ENCODE assay signal across 29 mouse cellular contexts in genomic region chr11:35152875-35153274, GRCm38 (mm10). TPM values are rescaled to one million over a fixed set of nuclear protein-coding genes. Genes with fewer than 3 reads are reported as not detected.
A peak's percentile ranks its signal among the peaks of the same experiment; 100 is the strongest.
DNase-seq lines count a peak whose midpoint lies in the region; ATAC-seq and TF ChIP-seq lines count a peak whose summit lies in the region.
"Had no signal": no experiment of that assay in that cellular context is flagged by ENCODE, and none has a peak within 500 bp of the region (broad histone marks: within the 10 kb centered on the region; RNA-seq: fewer than 3 reads in every experiment).

No protein-coding gene starts in this region.

- peak; percentile 13 to 55 for DNase-seq in adrenal gland, adult (ENCODE audit: inconsistent age in 2 of 2, low spot score in 1 of 2)
- no peak for DNase-seq in adrenal gland, adult 8-10 months
- no peak for DNase-seq in heart, embryonic 10.5 days (ENCODE audit: low spot score)
- no peak for DNase-seq in heart, postnatal 25 days (ENCODE audit: low spot score)
- DNase-seq in kidney, postnatal 0 days (ENCODE audit: low spot score): peak; percentile 13
- DNase-seq in cerebellum, adult 9-11 months: no peak
- no peak for DNase-seq in right cerebral cortex, postnatal 36 days (ENCODE audit: low spot score in 2 of 2)
- DNase-seq: cerebellum, adult 2 months; cerebellum, postnatal 36 days; embryo, embryonic 11 days; heart, postnatal 14 days; layer of hippocampus, adult 9-11 months; left cerebral cortex, postnatal 4 days; lung, embryonic 14.5 days; right cerebral cortex, postnatal 14 days; thymus, postnatal 36 days had no signal

- no peaks in the 10 kb centered on the region for H3K9me3 ChIP-seq in heart, embryonic 10.5 days
- H3K9me3 ChIP-seq in embryonic facial prominence, embryonic 15.5 days (replicated peaks): no peaks in the 10 kb centered on the region
- no peaks in the 10 kb centered on the region for H3K9me3 ChIP-seq in kidney, postnatal 0 days (replicated peaks; ENCODE audit: low read length)
- H3K9me3 ChIP-seq: forebrain, embryonic 13.5 days; hindbrain, embryonic 12.5 days; limb, embryonic 15.5 days; midbrain, embryonic 13.5 days; neural tube, embryonic 12.5 days had no signal

- H3K27me3 ChIP-seq in heart, embryonic 10.5 days (ENCODE audit: insufficient read depth, poor library complexity, severe bottlenecking): no peaks in the 10 kb centered on the region
- H3K27me3 ChIP-seq in embryonic facial prominence, embryonic 15.5 days: no peaks in the 10 kb centered on the region
- no peaks in the 10 kb centered on the region for H3K27me3 ChIP-seq in kidney, postnatal 0 days (ENCODE audit: insufficient read depth, low read length)
- H3K27me3 ChIP-seq: limb, embryonic 15.5 days had no signal

- H3K9ac ChIP-seq in embryonic facial prominence, embryonic 15.5 days: no peak overlapping the region
- no peak overlapping the region for H3K9ac ChIP-seq in kidney, postnatal 0 days (ENCODE audit: low read depth, low read length)
- H3K9ac ChIP-seq: forebrain, embryonic 13.5 days; hindbrain, embryonic 12.5 days; limb, embryonic 15.5 days; liver, embryonic 14.5 days; lung, embryonic 14.5 days; midbrain, embryonic 13.5 days; neural tube, embryonic 12.5 days had no signal

- 70% methylated on average over 2 of the region's 2 CpGs for WGBS in heart, embryonic 10.5 days
- WGBS in embryonic facial prominence, embryonic 15.5 days: 66% methylated on average over 2 of the region's 2 CpGs
- 27% methylated on average over 2 of the region's 2 CpGs for WGBS in kidney, postnatal 0 days

- H3K4me3 ChIP-seq in heart, embryonic 10.5 days: no peak overlapping the region
- H3K4me3 ChIP-seq in embryonic facial prominence, embryonic 15.5 days (replicated peaks): no peak overlapping the region
- no peak overlapping the region for H3K4me3 ChIP-seq in kidney, postnatal 0 days (replicated peaks; ENCODE audit: low read depth, low read length)
- H3K4me3 ChIP-seq: erythroblast, embryonic 14.5 days; forebrain, embryonic 13.5 days; hindbrain, embryonic 12.5 days; left cerebral cortex, adult 2 months; limb, embryonic 15.5 days; midbrain, embryonic 13.5 days; neural tube, embryonic 12.5 days had no signal

- TF ChIP-seq CTCF in kidney, postnatal 0 days (IDR thresholded peaks at IDR 0.05; ENCODE audit: low read depth): no peak

- peaks cover 30% of the 10 kb centered on the region for H3K4me1 ChIP-seq in heart, embryonic 10.5 days
- peaks cover 55% of the 10 kb centered on the region for H3K4me1 ChIP-seq in embryonic facial prominence, embryonic 15.5 days
- H3K4me1 ChIP-seq in kidney, postnatal 0 days (replicated peaks; ENCODE audit: insufficient read depth, low read length): no peaks in the 10 kb centered on the region

- ATAC-seq in embryonic facial prominence, embryonic 15.5 days (ENCODE audit: insufficient number of reproducible peaks, low FRiP score, low TSS enrichment, low read depth): 0 out of 2 replicates have a peak, but pooled peaks have one; percentile 6
- peak; percentile 29; the same call in 1 of the 2 replicates for ATAC-seq in kidney, postnatal 0 days (replicated peaks; ENCODE audit: low FRiP score, low read depth)
- ATAC-seq: activated CD4-positive, CD25-positive, alpha-beta regulatory T cell, adult 4 months; forebrain, embryonic 13.5 days; intestine, postnatal 0 days had no signal

- intact Hi-C loops in heart, postnatal 25 days (cut with DNase I): no loop called here

- H3K27ac ChIP-seq in heart, embryonic 10.5 days: peak overlapping the region; percentile 24; the same call in 1 of the 2 replicates
- H3K27ac ChIP-seq in embryonic facial prominence, embryonic 15.5 days (replicated peaks): no peak overlapping the region; the same call in 1 of the 2 replicates
- no peak overlapping the region for H3K27ac ChIP-seq in kidney, postnatal 0 days
- H3K27ac ChIP-seq: forebrain, embryonic 13.5 days; hindbrain, embryonic 12.5 days; left cerebral cortex, adult 2 months; limb, embryonic 15.5 days; liver, embryonic 14.5 days; midbrain, embryonic 13.5 days; neural tube, embryonic 12.5 days had no signal

- H3K4me2 ChIP-seq in embryonic facial prominence, embryonic 15.5 days (replicated peaks): no peak overlapping the region
- H3K4me2 ChIP-seq in kidney, postnatal 0 days (ENCODE audit: low read length): no peak overlapping the region
- H3K4me2 ChIP-seq: forebrain, embryonic 13.5 days; heart, embryonic 11.5 days; hindbrain, embryonic 12.5 days; limb, embryonic 15.5 days; lung, embryonic 14.5 days; midbrain, embryonic 13.5 days; neural tube, embryonic 12.5 days had no signal

- H3K36me3 ChIP-seq in heart, embryonic 10.5 days: no peaks in the 10 kb centered on the region
- H3K36me3 ChIP-seq in embryonic facial prominence, embryonic 15.5 days: no peaks in the 10 kb centered on the region
- no peaks in the 10 kb centered on the region for H3K36me3 ChIP-seq in kidney, postnatal 0 days (ENCODE audit: insufficient read depth, low read length)
- H3K36me3 ChIP-seq: hindbrain, embryonic 12.5 days; limb, embryonic 15.5 days; midbrain, embryonic 13.5 days; neural tube, embryonic 12.5 days had no signal

RNA-seq across cellular contexts. Expression of gene Slit3, which starts 31.9 kb away (rescaled TPM):
- total RNA-seq in adrenal gland, adult 8-10 months (2022): 10 to 100 TPM; 40.6 to 73.5 (median 56.6) TPM
- polyA plus RNA-seq in heart, embryonic 10.5 days (2016; fragmentation: Nextera tagmentation; extraction: Ambion mirVana): 11.3 and 22.2 TPM in 2 replicates
- 10 to 100 TPM; 12.7 to 15.4 TPM for total RNA-seq in heart, postnatal 25 days (2021)
- 27.6 and 30.1 TPM in 2 replicates for polyA plus RNA-seq in embryonic facial prominence, embryonic 15.5 days (2015; fragmentation: Nextera tagmentation; extraction: Ambion mirVana)
- polyA plus RNA-seq in kidney, postnatal 0 days (2015; fragmentation: Nextera tagmentation; extraction: Ambion mirVana): 6.6 and 6.7 TPM in 2 replicates
- total RNA-seq: granulocyte monocyte progenitor cell, adult 5-6 weeks had no signal
- polyA plus RNA-seq: activated CD4-positive, CD25-positive, alpha-beta regulatory T cell, adult 4 months; erythroblast, embryonic 14.5 days had no signal

Comparison
In these comparisons a context has a peak if more than half of its experiments do, and no peak if none do; other contexts are left out.
1. DNase-seq: peak in adrenal gland, adult (2 of 2) and kidney, postnatal 0 days (single experiment); none in adrenal gland, adult 8-10 months (single experiment), heart, embryonic 10.5 days (single experiment), heart, postnatal 25 days (single experiment), cerebellum, adult 9-11 months (single experiment) and right cerebral cortex, postnatal 36 days (0 of 2).